Mouse (Mus musculus): ENCODE measurements around the gene Miga1. TPM values are rescaled to one million over a fixed set of nuclear protein-coding genes. Genes with fewer than 3 reads are reported as not detected.

The Miga1 gene
- polyA plus RNA-seq, 2 experiments, result 3.0 to 3.4 TPM

DNA sequence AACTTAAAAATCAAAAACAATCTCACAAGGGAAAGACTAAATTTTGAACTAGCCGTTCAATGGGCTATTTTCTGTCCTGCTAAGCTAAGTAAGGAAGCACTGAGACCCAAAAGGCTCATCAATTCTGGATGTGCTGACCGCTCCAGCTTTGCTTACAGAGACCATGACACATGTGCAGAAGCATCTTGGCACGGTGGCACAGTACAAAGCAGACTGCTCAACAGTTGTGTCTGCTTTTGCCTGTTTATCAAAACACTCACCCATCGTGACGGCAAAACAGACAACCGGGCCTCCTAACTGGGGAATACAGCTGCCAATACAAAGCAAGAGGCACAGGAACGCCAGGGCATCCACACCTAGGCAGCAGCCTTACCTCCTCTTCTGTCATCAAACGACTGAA, 35.1 kb downstream of the Miga1 start:
- no peak overlapping the region for H3K27ac ChIP-seq
- H3K4me3 ChIP-seq (ENCODE audit: insufficient read depth in 1 of 2, low read depth in 2 of 2, low read length in 2 of 2), result no peak overlapping the region
- 77% methylated on average over 8 of the region's 8 CpGs for WGBS (ENCODE audit: insufficient replicate concordance)

DNA sequence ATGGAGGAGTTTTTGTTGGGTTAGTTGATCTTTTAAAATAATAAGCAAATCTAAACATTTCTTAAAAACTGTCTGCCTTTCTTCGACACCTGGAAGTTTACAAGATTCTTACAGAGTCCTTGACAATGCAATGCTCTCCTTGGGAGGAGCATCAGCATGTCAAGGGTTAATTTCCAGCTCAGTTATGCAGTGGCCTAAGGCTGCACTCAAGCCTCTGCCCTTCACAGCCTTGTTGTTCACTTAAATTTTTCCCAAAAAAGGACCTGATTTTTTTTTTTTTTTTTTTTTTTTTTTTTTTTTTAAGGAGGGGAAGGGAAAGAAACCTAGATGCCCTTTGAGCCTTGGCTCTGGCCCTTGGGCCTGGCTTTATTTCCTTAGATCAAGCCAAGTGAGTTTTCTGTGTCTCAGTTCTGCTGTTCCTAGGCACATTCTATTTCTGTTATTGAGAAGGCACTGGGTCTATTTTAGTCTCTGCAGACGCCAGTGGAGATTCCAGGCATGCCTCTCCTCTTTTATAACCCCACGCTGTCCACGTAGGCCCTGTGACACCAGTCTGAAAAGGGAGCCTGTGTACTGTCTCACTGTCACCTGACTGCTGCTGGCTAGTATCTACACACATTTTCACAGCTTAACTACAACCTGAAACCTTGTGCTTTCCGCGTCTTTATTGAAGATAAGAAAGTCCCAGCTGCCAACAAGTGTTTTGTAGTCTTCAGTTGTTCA, 36.0 kb downstream of the Miga1 start:
- Histone ChIP-seq H3K27ac (no peak overlapping the region), H3K4me3 (ENCODE audit: insufficient read depth in 1 of 2, low read depth in 2 of 2, low read length in 2 of 2) (no peak overlapping the region), H3K27me3 (ENCODE audit: control insufficient read depth, insufficient read depth, low read length) (no peaks in the 10 kb centered on the region), H3K36me3 (replicated peaks; ENCODE audit: control insufficient read depth, insufficient read depth, low read depth) (no peaks in the 10 kb centered on the region), H3K4me2 (ENCODE audit: low read depth) (no peak overlapping the region), H3K9me3 (ENCODE audit: control insufficient read depth, low read length) (no peaks in the 10 kb centered on the region), H3K9ac (replicated peaks) (no peak overlapping the region), H3K4me1 (replicated peaks; ENCODE audit: control insufficient read depth in 2 of 2, insufficient read depth in 2 of 2, low read length in 1 of 2) (peaks cover 0 to 10% of the 10 kb centered on the region in 2 experiments; a peak in 3 of 4 replicates)
- TF ChIP-seq EP300 (IDR thresholded peaks at IDR 0.05; ENCODE audit: low read depth) (no peak), CTCF (IDR thresholded peaks at IDR 0.05; ENCODE audit: low read depth) (no peak)
- no peak for ATAC-seq (ENCODE audit: insufficient read depth)
- DNase-seq (ENCODE audit: low read depth in 3 of 3, low spot score in 3 of 3), result no peak
- 63% methylated on average over 6 of the region's 6 CpGs for WGBS (ENCODE audit: insufficient replicate concordance)

More for the DNA sequence above, 35.1 kb downstream of the Miga1 start:
- DNase-seq (ENCODE audit: low read depth in 3 of 3, low spot score in 3 of 3) (no peak), ATAC-seq (ENCODE audit: insufficient read depth) (no peak)
- Histone ChIP-seq H3K36me3 (replicated peaks; ENCODE audit: control insufficient read depth, insufficient read depth, low read depth) (no peaks in the 10 kb centered on the region), H3K4me1 (replicated peaks; ENCODE audit: control insufficient read depth in 2 of 2, insufficient read depth in 2 of 2, low read length in 1 of 2) (peaks cover 0 to 18% of the 10 kb centered on the region in 2 experiments; a peak in 3 of 4 replicates), H3K9ac (replicated peaks) (no peak overlapping the region), H3K9me3 (ENCODE audit: control insufficient read depth, low read length) (no peaks in the 10 kb centered on the region), H3K27me3 (ENCODE audit: control insufficient read depth, insufficient read depth, low read length) (no peaks in the 10 kb centered on the region), H3K4me2 (ENCODE audit: low read depth) (no peak overlapping the region)
- TF ChIP-seq EP300 (IDR thresholded peaks at IDR 0.05; ENCODE audit: low read depth) (no peak), CTCF (IDR thresholded peaks at IDR 0.05; ENCODE audit: low read depth) (no peak)

GRCm38 (mm10) chr3:152302991-152303390, 37.2 kb downstream of the Miga1 start:
- 76% methylated on average over 9 of the region's 9 CpGs for WGBS (ENCODE audit: insufficient replicate concordance)
- DNase-seq (ENCODE audit: low read depth in 3 of 3, low spot score in 3 of 3) (no peak), ATAC-seq (ENCODE audit: insufficient read depth) (no peak)
- Histone ChIP-seq H3K36me3 (replicated peaks; ENCODE audit: control insufficient read depth, insufficient read depth, low read depth) (no peaks in the 10 kb centered on the region), H3K4me1 (replicated peaks; ENCODE audit: control insufficient read depth in 2 of 2, insufficient read depth in 2 of 2, low read length in 1 of 2) (0 out of 4 replicates have a peak, but pooled peaks cover 0 to 2% of the 10 kb centered on the region in 2 experiments), H3K4me3 (ENCODE audit: insufficient read depth in 1 of 2, low read depth in 2 of 2, low read length in 2 of 2) (no peak overlapping the region), H3K4me2 (ENCODE audit: low read depth) (no peak overlapping the region), H3K27ac (no peak overlapping the region), H3K9me3 (ENCODE audit: control insufficient read depth, low read length) (no peaks in the 10 kb centered on the region), H3K9ac (replicated peaks) (no peak overlapping the region), H3K27me3 (ENCODE audit: control insufficient read depth, insufficient read depth, low read length) (no peaks in the 10 kb centered on the region)
- TF ChIP-seq EP300 (IDR thresholded peaks at IDR 0.05; ENCODE audit: low read depth), result no peak
- TF ChIP-seq CTCF (IDR thresholded peaks at IDR 0.05; ENCODE audit: low read depth), result no peak

GRCm38 (mm10) chr3:152300376-152301337, 39.5 kb downstream of the Miga1 start:
- 82% methylated on average over 14 of the region's 14 CpGs for WGBS (ENCODE audit: insufficient replicate concordance)
- no peak overlapping the region for H3K4me2 ChIP-seq (ENCODE audit: low read depth)
- no peak for TF ChIP-seq EP300 (IDR thresholded peaks at IDR 0.05; ENCODE audit: low read depth)
- TF ChIP-seq CTCF (IDR thresholded peaks at IDR 0.05; ENCODE audit: low read depth), result no peak

DNA sequence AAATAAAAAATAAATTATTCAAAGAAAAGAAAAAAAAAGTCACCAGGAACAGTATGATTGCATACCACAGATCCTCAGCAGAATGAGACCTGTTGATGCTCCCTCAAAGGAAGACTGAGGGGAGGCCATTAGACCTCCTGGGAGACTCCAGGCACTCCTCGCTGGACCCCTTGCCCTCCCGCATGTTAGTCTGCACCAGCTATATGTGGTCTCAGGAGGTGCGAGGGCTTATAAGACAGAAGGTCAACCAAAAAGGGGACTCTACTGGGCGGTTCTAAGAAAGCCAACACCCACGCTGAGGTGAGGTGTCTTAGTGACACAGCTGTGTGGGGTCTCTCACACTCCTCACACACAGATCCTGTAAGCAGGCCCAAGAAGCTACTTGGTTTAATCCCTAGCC, 44.3 kb downstream of the Miga1 start:
- 72% methylated on average over 5 of the region's 5 CpGs for WGBS (ENCODE audit: insufficient replicate concordance)

More at GRCm38 (mm10) chr3:152300376-152301337, 39.5 kb downstream of the Miga1 start:
- no peaks in the 10 kb centered on the region for H3K9me3 ChIP-seq (ENCODE audit: control insufficient read depth, low read length)
- no peak overlapping the region for H3K4me3 ChIP-seq (ENCODE audit: insufficient read depth in 1 of 2, low read depth in 2 of 2, low read length in 2 of 2)
- H3K4me1 ChIP-seq (replicated peaks; ENCODE audit: control insufficient read depth in 2 of 2, insufficient read depth in 2 of 2, low read length in 1 of 2), result no peaks in the 10 kb centered on the region
- H3K27ac ChIP-seq, result no peak overlapping the region
- H3K36me3 ChIP-seq (replicated peaks; ENCODE audit: control insufficient read depth, insufficient read depth, low read depth), result no peaks in the 10 kb centered on the region
- no peaks in the 10 kb centered on the region for H3K27me3 ChIP-seq (ENCODE audit: control insufficient read depth, insufficient read depth, low read length)
- DNase-seq (ENCODE audit: low read depth in 3 of 3, low spot score in 3 of 3) (no peak), ATAC-seq (ENCODE audit: insufficient read depth) (no peak)
- H3K9ac ChIP-seq (replicated peaks), result no peak overlapping the region

More for the DNA sequence above, 44.3 kb downstream of the Miga1 start:
- H3K27me3 ChIP-seq (ENCODE audit: control insufficient read depth, insufficient read depth, low read length), result no peaks in the 10 kb centered on the region
- H3K9me3 ChIP-seq (ENCODE audit: control insufficient read depth, low read length), result no peaks in the 10 kb centered on the region
- no peaks in the 10 kb centered on the region for H3K4me1 ChIP-seq (replicated peaks; ENCODE audit: control insufficient read depth in 2 of 2, insufficient read depth in 2 of 2, low read length in 1 of 2)
- no peak overlapping the region for H3K9ac ChIP-seq (replicated peaks)
- no peak overlapping the region for H3K4me3 ChIP-seq (ENCODE audit: insufficient read depth in 1 of 2, low read depth in 2 of 2, low read length in 2 of 2)
- ATAC-seq (ENCODE audit: insufficient read depth), result no peak
- no peak overlapping the region for H3K4me2 ChIP-seq (ENCODE audit: low read depth)
- DNase-seq (ENCODE audit: low read depth in 3 of 3, low spot score in 3 of 3), result no peak
- TF ChIP-seq EP300 (IDR thresholded peaks at IDR 0.05; ENCODE audit: low read depth), result no peak
- no peak for TF ChIP-seq CTCF (IDR thresholded peaks at IDR 0.05; ENCODE audit: low read depth)
- H3K27ac ChIP-seq, result no peak overlapping the region
- H3K36me3 ChIP-seq (replicated peaks; ENCODE audit: control insufficient read depth, insufficient read depth, low read depth), result no peaks in the 10 kb centered on the region

Data from liver, embryonic 14.5 days (tissue).